Comparison of ENCODE assay signal across 13 mouse cellular contexts in the genomic region with DNA sequence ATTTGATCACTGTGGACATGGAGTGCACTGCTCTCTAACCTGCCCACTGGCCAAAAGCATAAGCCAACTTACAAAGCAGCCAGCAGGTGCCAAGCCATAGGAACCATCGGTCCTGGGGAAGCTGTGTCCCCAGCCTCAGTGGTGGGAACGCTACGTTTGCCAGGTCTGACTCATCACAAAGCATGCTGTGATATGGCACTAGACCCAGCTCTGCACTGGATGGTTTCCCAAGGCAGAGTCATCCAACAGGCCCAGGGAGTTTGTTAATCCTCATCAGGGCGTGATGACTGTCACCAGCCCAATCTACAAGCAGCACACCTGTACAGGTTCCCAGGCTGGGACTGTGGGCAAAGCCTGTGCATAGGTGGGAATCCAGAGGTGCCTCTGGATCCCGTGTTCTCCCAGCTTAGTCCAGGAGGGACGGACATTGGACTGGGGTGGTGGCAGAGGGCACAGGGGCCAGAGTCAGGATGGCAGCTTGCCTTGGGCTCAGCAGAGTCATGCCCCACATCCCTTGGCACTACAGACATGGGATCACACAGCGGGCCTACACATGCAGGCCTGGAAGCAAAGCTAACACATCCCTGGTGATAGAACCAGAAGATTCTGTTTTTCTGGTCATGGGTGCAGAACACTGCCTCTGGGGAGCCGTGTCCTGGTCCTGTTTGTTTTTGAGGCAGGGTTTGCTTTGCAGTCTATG.
DNase-seq lines count a peak whose midpoint lies in the region; ATAC-seq and TF ChIP-seq lines count a peak whose summit lies in the region.
"Had no signal": no experiment of that assay in that cellular context is flagged by ENCODE, and none has a peak within 500 bp of the region (broad histone marks: within the 10 kb centered on the region; RNA-seq: fewer than 3 reads in every experiment).

No protein-coding gene starts in this region.

- H3K9ac ChIP-seq in stomach, postnatal 0 days (ENCODE audit: low read length), result no peak overlapping the region
- no peak overlapping the region for H3K9ac ChIP-seq in lung, postnatal 0 days (replicated peaks; ENCODE audit: low read depth)
- H3K9ac ChIP-seq: heart, embryonic 13.5 days had no signal

- no peaks in the 10 kb centered on the region for H3K4me1 ChIP-seq in stomach, postnatal 0 days (replicated peaks; ENCODE audit: control insufficient read depth, insufficient read depth)
- H3K4me1 ChIP-seq in lung, postnatal 0 days (ENCODE audit: insufficient read depth, low read depth, low read length), result no peaks in the 10 kb centered on the region

- no peak overlapping the region for H3K4me2 ChIP-seq in stomach, postnatal 0 days (replicated peaks; ENCODE audit: low read depth)
- H3K4me2 ChIP-seq in lung, postnatal 0 days (replicated peaks; ENCODE audit: low read depth, low read length), result no peak overlapping the region
- H3K4me2 ChIP-seq: heart, embryonic 13.5 days had no signal

- H3K27ac ChIP-seq in stomach, postnatal 0 days (replicated peaks), result peak overlapping the region; percentile 67
- H3K27ac ChIP-seq in lung, postnatal 0 days (ENCODE audit: low read length), result no peak overlapping the region
- H3K27ac ChIP-seq: heart, embryonic 13.5 days; kidney, postnatal 0 days had no signal

- ATAC-seq in stomach, postnatal 0 days (ENCODE audit: low FRiP score, low TSS enrichment), result peak; percentile 31; the same call in 1 of the 2 replicates
- ATAC-seq in lung, postnatal 0 days, result no peak
- ATAC-seq: activated CD4-positive, CD25-positive, alpha-beta regulatory T cell, adult 4 months; hindbrain, embryonic 16.5 days had no signal

- H3K27me3 ChIP-seq in stomach, postnatal 0 days (ENCODE audit: control insufficient read depth, insufficient read depth, low read length), result no peaks in the 10 kb centered on the region
- no peaks in the 10 kb centered on the region for H3K27me3 ChIP-seq in lung, postnatal 0 days (replicated peaks; ENCODE audit: insufficient read depth, low read length)
- H3K27me3 ChIP-seq: heart, embryonic 13.5 days had no signal

- 63% methylated on average over 8 of the region's 8 CpGs for WGBS in stomach, postnatal 0 days
- WGBS in lung, postnatal 0 days, result 83% methylated on average over 8 of the region's 8 CpGs

- peak; percentile 45 for DNase-seq in right cerebral cortex, adult 18-20 months
- DNase-seq in right cerebral cortex, postnatal 10 days (ENCODE audit: low spot score in 2 of 2), result no peak
- peak; percentile 86 to 87 for DNase-seq in cerebellum, adult 18-20 months
- peak; percentile 93 for DNase-seq in gonadal fat pad, adult 2 months (ENCODE audit: low read depth)
- no peak for DNase-seq in stomach, postnatal 0 days (ENCODE audit: low spot score)
- no peak for DNase-seq in lung, postnatal 36 days
- DNase-seq in lung, postnatal 0 days (ENCODE audit: low spot score), result no peak
- DNase-seq: liver; lung, postnatal 4 days had no signal

- H3K36me3 ChIP-seq in stomach, postnatal 0 days (ENCODE audit: control insufficient read depth, insufficient read depth, low read length), result no peaks in the 10 kb centered on the region
- no peaks in the 10 kb centered on the region for H3K36me3 ChIP-seq in lung, postnatal 0 days (ENCODE audit: insufficient read depth, low read length)
- H3K36me3 ChIP-seq: heart, embryonic 13.5 days had no signal

- no peak for TF ChIP-seq CTCF in stomach, postnatal 0 days (IDR thresholded peaks at IDR 0.05; ENCODE audit: low read depth)
- TF ChIP-seq CTCF in lung, postnatal 0 days (IDR thresholded peaks at IDR 0.05), result no peak

- H3K9me3 ChIP-seq in stomach, postnatal 0 days (ENCODE audit: control insufficient read depth, low read length), result no peaks in the 10 kb centered on the region
- H3K9me3 ChIP-seq in lung, postnatal 0 days (ENCODE audit: low read length), result no peaks in the 10 kb centered on the region
- H3K9me3 ChIP-seq: heart, embryonic 13.5 days had no signal

- no peak overlapping the region for H3K4me3 ChIP-seq in stomach, postnatal 0 days (ENCODE audit: low read depth, low read length)
- H3K4me3 ChIP-seq in lung, postnatal 0 days (ENCODE audit: low read depth, low read length), result no peak overlapping the region
- H3K4me3 ChIP-seq: heart, embryonic 13.5 days had no signal

- TF ChIP-seq EP300 in stomach, postnatal 0 days (optimal IDR thresholded peaks at IDR 0.05), result peak; percentile 59
- TF ChIP-seq EP300 in lung, postnatal 0 days (IDR thresholded peaks at IDR 0.05), result no peak

Comparison
In these comparisons a context has a peak if more than half of its experiments do, and no peak if none do; other contexts are left out.
1. DNase-seq: peak in right cerebral cortex, adult 18-20 months (single experiment), cerebellum, adult 18-20 months (2 of 2) and gonadal fat pad, adult 2 months (single experiment); none in right cerebral cortex, postnatal 10 days (0 of 2), stomach, postnatal 0 days (single experiment), lung, postnatal 36 days (single experiment) and lung, postnatal 0 days (single experiment).